Mouse (Mus musculus): ENCODE measurements at regions not wholly inside any gene's neighbourhood (a gene's known extent, or its start where the extent isn't known, plus 50 kb on each side); places are given as distances from the start of the nearest gene placed in this dataset.

DNA sequence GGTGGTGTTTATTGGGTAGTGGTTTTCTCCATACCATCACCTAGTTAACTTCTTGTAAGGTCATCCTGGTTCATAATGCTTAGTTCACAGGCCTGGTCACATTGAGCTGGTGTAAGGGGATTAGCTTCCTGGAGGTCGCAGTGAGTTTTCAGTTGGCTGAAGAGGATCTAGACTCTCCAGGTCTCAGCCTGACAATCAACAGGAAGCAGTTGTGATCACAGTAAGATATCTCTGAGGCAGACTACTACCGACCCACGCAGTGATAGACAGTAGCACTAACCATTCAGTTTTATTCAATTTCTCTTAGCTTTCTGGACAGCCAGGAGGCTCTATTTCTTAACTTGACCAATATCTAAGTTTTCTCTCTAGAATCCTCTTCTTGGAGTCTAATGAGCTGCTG is 108.5 kb upstream of the Prdm1 start:
- no peak for DNase-seq

DNA sequence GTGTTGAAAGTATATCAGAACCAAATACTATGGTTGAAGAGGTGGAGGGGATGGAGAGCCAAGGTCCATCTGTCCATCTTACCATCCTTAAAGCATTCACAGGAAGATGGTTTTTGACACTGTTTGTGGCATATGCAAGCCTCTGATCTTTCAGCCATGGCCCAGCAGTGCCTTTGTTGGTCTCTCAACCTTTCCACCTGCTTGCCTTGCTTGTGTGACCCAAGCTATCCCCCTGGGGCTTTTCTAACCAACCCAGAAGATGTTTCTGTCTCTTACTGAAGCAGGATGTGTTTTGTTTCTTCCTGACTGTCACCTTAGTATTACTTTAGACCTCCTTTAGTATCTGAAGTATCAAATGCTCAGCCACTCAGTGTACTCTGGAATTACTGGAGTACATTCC is 107.8 kb upstream of the Prdm1 start:
- no peak for DNase-seq

DNA sequence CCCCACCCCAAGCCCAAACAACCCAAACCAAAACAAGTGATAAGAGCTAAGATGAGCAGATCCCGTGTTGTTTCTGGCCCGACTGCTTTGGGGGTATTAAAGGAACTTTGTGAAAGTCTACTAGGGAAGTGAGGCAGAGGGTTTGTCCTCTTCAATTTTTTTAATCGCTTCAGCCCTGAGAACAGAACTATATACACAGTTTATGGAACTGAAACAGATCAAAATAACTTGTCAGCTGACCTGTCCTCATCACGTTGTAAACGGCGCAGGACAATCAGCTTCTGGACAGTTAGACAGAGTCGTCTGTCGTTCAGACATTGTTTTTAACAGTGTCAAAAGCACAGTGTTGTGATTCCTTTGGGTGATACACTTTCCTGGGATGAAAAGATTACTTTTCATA is 103.3 kb upstream of the Prdm1 start:
- DNase-seq: no peak

DNA sequence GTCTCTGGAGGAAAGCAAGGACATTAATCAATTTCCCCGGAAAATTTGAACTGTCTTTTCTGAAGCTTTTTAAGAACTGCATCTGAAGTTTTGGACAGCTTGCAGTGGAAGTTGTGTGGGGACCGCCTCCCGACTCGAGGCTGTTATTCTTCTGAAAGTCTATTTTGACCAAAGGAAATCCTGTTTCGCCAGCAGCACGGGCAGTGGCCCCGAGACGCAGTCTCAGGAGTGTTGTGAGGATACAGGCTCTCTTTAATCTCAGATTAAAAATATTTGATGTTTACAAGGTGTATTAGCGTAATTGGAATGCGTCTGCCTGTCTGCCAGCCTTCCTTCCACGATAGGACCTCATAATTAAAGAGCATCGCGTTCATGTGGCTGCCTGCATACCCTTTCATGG is 102.2 kb upstream of the Prdm1 start:
- no peak for DNase-seq

DNA sequence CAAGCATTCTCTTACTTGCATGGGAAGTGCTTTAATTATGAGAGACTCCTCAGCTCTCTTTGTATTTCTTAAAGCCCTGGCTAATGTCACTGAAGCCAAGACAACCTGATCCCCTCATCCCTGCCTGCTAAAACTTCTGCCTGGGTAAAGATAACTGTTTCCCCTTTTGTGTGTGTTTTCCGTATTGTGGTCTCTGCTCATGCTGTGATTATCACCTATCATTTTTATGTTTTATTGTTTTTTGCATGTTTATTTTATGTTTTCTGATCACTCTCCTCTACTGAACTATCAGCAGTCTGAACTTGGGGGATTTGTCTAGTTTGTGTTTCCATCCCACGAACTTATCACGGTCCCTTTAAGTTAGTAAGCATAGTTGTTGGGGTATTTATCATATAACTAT is 100.1 kb upstream of the Prdm1 start:
- no peak for DNase-seq

DNA sequence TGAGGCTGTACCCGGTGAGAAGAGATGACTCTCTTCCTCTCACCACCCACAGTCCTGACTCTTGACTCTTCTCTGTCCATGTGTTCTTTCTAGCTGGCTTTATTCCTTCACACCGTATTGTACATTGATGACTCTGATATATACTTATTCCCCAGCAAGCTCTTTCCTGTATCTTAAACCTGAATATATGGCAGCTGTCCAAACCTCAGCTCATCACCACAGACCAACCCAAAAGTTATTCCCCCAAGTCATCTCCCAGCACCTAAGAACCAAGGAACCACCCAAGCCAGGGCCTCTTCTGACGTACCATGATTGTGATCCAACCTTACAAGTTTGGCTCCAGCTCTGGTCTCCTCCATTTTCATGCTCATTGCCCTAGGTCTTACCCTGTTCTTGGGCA is 99.1 kb upstream of the Prdm1 start:
- DNase-seq: no peak

DNA sequence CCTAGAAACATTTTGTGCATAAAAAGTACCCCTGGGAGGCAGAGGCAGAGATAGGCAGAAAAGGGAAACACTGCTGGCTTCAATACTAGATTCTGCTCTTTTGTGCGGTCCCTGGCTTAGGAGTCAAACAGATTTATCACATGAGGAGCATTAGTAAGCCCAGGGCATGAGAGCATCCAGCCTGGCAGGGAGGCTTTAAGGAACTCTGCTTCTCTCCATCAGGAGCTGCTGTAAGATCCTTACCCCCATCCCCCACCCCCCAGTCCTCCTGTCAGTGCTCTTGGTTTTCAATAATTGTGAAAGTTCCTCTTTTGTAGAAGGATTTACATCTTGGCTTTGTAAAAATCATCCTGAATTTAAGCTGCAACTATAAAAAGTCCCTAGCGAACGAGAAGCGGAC is 97.2 kb upstream of the Prdm1 start:
- no peak for DNase-seq

DNA sequence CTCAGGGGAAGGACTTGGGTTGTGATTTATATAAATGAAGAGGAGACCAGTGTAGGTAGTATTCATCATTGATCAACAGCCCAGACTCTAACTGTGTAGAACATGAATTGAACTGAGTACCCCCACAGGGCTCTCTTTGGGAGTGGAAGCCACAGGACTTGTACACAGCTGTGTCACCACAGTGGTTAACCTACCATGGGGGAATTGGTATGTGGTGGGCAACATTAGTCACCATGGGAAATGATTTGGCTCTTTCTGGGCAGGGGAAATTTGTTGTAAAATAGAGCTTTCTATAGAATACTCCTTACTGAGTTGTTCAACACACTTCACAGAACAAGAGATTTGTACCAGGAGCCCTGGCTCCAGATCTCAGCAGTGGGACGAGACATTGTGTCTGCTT is 87.3 kb upstream of the Prdm1 start:
- no peak for DNase-seq

DNA sequence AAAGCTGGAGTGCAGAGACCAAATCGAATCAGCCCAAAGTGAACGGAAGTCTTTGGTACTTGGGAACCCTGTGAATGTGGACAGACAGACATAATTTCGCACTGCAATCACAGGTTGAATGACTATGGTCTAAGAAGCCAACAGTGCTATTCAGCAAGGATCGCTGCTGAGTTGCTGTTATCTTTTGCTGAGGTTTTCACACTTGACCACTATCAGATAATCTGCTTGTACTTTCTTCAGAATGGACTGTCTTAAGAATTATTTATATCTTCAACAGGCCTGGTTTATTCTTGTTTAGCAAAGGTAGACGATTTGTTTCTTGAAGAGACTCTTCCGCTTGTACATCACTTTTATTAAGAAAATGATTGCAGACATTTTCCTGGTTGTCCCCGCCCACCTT is 84.3 kb upstream of the Prdm1 start:
- DNase-seq: no peak

DNA sequence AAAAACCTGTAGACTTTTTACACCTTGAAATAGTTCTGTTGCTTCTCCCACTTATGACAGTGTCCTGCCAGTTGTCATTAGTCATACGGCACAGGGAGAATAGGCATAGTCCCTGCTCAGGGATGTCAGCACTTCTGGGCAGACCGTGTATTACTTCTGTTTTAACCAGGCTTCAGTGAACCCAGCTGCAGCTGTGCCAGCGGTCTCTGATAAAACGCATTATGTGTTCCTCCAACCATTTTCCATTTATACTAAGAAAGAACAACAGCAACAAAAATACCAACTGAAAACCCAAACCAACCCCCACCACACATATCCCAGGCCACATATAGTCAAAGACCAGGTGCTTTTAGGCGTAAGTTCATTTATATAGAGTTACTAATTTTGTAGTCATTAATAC is 83.1 kb upstream of the Prdm1 start:
- no peak for DNase-seq

DNA sequence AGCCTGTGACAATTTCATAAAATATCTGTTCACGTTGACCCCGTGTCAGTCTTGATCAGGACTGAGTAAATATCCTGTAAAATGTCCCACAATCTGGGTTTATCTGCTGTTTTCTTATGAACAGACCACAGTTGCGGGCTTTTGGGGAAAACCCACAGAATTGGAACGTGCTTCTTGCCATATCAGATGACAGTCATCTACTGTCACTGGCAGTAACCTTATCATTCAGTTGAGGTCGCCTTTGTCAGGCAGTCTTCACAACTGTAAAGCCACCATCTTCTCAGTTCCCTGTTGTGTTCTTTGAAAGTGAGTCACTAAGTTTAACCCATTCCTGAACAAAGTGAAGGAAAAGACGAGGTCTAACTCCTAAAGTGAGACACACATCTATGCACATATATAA is 80.9 kb upstream of the Prdm1 start:
- DNase-seq: no peak

DNA sequence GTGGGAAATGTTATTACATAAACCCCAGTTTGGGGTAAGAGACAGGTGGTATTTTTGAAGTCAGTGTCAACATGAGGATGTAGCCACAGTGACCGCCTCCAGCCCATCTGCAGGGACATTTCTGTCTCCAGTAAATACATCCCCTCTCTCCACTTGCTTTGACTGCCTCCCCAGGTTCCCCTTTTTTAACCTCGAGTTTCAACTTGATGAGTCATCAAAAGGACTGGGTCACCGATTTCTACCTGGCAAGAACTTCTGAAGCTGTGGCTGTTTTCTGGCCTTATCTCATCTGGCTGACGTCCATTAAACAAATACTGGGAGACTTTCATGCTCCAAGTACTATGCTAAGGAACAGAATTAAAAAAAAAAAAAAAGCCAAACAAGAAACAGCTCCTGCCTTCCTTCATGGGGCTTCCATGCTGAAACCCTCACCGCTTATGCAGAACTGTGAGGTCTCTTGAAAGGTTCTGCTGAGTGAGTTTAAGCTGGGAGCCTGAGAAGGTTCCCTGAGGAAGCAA is 79.1 kb upstream of the Prdm1 start:
- no peak for DNase-seq

DNA sequence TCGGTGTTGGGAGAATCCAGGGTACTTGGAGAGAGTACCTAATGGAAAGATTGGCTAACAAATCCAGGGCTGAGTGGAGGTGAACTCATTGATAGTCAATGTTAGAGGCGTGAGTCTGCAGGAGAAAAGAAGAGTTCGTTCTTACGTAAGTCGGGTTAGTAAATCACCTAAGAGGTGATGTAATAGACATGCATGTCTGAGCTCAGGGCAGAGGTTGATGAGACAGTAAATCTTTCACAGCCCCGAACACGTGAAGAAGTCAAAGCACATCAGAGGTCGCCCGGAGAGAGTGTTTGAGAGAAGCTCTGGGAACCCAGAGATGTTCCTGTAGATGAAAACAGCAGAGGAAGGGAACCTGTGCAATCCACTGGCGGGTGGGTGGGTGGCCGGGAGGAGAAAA is 76.2 kb upstream of the Prdm1 start:
- DNase-seq: no peak

DNA sequence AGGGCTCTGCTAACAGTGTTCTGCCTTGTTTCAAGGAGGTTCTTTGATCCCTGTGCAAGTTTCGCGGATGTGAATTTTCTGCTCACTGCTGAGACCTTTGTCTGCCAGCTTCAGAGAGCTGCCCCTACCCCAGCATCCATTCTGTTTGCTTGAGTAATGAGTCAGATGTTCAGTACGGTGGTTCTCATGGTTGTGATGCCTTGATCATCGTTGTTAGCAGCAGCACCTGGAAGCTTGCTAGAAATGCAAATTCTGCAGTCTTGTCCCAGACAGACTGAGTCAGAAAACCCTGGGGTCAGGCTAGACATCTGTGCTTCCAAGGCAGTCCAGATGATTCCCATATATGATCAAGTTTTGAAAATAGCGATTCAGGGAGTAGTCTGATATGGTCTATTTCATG is 75.2 kb upstream of the Prdm1 start:
- DNase-seq: no peak

DNA sequence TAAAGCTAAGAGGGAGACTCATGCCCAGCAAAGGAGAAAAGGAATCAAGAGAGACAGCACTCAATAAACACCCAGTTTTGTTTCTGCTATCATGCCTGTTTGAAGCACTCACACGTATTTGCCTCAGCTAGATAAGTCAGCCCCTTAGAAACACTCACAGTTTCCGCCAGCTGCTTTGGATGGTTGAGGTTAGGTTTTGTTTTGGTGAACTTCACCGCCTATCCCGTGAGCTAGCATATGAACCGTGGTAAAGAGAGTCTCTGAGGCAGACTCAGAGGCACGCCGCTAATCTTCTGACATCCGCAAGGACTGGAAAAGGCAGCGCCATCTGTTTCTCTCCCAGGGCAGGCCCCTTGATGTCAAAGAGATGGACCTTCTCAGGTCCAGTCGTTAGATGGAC is 73.2 kb upstream of the Prdm1 start:
- DNase-seq: no peak

DNA sequence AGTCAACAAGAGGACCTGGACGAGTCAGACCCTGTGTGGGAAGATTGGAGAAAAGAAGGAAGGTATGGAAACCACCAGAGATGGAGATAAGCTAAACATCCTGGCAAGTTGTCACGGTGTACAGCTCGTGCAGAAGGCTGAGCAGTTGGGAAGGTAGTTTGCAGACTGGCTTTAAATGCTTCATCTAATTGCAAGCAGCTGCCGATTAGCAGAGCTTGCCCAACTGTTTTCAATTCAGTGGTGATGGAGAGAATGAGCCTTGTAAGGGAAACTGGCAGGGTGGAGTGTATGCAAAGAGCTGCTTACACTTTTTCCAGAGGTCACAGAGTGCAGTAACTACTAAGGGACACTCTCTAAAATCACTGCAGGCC is 71.6 kb upstream of the Prdm1 start:
- no peak for DNase-seq

DNA sequence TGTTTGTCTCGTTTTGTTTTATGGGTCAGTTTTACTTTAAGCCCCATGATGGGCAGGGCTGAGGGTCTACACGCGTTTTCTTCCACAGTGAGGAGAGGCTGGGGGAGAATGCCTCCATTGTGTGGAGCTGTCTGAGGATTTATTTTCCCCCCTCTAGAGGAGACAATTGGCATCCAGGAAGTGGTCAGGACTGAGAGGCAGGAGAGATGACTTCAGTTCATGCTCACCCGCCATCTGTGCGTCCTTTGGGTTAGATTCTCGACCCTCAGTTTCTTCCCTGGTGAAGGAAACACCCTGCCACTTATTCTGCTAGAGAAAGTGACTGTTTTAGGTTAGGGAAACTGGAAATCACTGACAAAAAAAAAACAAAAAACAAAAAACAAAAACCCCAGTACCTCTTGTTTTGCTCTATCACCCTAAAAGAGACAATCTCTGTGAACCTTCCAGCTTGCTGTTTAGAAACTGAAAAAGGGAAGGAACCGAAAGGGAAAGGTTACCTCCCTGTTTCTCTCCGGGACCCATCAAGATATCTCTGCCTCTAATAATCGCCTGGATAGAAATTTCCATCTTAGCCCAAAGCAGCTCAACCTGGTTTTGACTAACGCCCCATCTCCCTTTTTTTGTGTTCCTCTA is 71.1 kb upstream of the Prdm1 start:
- DNase-seq: no peak

DNA sequence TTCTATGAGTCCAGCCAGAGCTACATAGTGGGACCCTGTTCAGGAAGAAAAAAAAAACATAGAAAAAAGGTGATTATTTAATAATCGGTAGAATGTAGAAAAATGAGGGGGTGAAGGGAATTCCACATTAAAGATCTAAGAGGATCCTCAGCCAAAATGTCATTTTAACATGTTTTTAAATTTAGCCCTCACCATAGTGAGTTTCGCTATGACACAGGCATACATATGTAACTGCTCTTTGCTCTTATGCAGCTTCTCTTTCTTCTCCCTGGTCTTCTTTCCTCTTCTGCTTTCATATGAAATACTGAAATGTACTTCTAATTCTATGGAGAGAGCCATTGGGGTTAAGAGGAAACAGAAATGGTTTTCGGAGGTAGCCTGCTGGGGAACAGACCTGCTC is 70.3 kb upstream of the Prdm1 start:
- DNase-seq: no peak

DNA sequence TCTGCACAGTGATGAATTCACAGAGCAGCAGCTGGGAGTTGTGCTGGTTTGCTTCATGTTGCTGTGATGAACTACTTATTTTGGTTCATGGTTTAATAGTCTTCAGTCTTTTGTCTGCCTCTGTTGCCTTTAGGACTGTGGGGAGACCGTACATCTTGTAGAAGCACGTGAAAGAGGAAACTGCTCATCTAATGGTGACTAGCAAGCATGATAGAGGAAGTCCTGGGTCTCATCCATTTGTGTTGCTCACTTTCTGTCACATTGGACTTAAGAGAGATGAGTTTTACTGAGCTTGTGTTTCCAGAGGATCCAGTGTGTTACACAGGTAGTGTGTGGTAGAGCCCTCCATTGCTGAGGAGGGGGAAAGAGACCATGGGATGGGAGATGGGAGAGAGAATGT is 67.6 kb upstream of the Prdm1 start:
- DNase-seq: no peak

DNA sequence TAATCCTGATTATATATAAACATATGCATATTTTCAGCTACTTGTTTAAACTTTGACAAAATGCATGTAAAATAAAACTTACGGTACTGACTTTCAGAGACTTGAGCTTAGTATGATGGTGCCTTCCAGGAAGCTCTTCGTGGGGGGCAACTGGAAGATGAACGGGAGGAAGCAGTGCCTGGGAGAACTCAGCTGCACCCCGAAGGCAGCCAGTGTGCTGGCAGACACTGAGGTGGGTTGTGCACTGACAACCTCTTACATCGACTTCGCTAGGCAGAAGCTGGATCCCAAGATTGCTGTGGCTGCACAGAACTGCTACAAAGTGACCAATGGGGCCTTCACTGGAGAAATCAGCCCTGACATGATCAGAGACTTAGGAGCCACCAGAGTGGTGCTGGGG is 61.5 kb upstream of the Prdm1 start:
- DNase-seq: no peak

DNA sequence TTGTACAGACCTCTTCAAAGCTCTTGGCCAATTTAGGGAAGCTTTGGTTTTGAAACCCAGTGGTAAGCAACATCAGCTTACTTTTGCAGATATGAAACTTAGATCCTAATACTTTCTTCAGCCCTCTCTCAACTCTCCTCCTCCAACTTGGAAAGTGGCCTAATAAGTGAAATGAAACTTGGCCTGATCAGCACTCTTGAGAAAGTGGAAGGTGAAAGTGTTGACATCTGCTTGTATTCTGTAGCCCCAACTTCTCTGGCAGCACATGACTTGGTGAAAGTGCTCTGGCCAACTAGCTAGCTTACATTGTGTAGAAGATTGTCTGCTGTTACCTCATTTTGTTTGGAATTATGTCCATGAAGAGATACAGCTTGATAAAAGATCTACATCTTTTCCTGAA is 61.1 kb upstream of the Prdm1 start:
- DNase-seq: no peak

DNA sequence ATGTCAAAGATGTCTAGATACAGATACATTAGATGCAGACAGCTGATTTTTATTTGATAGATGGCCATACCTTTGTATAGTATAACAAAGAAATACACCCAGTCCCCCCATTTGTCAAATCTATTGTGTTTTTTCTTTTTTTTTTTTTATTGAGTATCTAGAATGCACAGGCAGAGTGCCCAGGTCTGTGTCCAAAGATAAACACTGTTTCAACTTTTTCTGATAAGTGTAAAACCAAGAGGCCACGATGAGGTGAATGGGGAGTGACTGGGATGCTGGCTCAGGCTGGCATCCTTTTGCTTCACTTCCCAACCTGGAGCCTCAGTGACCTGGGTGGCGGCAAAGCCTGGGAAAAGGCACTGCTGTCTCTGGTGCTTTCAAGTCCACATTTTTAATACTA is 54.4 kb upstream of the Prdm1 start:
- no peak for DNase-seq
